Mouse (Mus musculus) kidney, embryonic 15.5 days (tissue): ENCODE results near the gene Prox2. TPM values are rescaled to one million over a fixed set of nuclear protein-coding genes. Genes with fewer than 3 reads are reported as not detected.

Experiments used
- ATAC-seq: fragments of 200-750 bp; cut with Nextera tagmentation; replicated peaks from 2 replicates; pipeline ENCODE4 v1.8.0; 2017; ENCODE audit warnings: moderate TSS enrichment; ENCODE audit not compliant: low FRiP score
- H3K27ac ChIP-seq: fragments of 300-500 bp; sonication (generic); 2 replicates; pipeline ENCODE4 v1.5.1; 2015; ENCODE audit warnings: mild to moderate bottlenecking, inconsistent platforms
- H3K27me3 ChIP-seq: fragments of 300-500 bp; sonication (generic); 2 replicates; pipeline ENCODE4 v1.6.1; 2015; ENCODE audit warnings: inconsistent platforms
- H3K36me3 ChIP-seq: fragments of 300-500 bp; sonication (generic); 2 replicates; pipeline ENCODE4 v1.6.1; 2015; ENCODE audit warnings: inconsistent platforms
- H3K4me1 ChIP-seq: fragments of 300-500 bp; sonication (generic); 2 replicates; pipeline ENCODE4 v1.6.1; 2015; ENCODE audit warnings: inconsistent platforms
- H3K4me2 ChIP-seq: fragments of 300-500 bp; sonication (generic); 2 replicates; pipeline ENCODE4 v1.6.1; 2015; ENCODE audit warnings: moderate library complexity, mild to moderate bottlenecking, inconsistent platforms
- H3K4me3 ChIP-seq: fragments of 300-500 bp; sonication (generic); replicated peaks from 2 replicates; pipeline ENCODE4 v1.5.1; 2015; ENCODE audit warnings: mild to moderate bottlenecking, inconsistent platforms
- H3K9ac ChIP-seq: fragments of 300-500 bp; sonication (generic); 2 replicates; pipeline ENCODE4 v1.6.1; 2015; ENCODE audit warnings: mild to moderate bottlenecking, inconsistent platforms
- H3K9me3 ChIP-seq: fragments of 300-500 bp; sonication (generic); replicated peaks from 2 replicates; pipeline ENCODE4 v1.6.1; 2016; ENCODE audit warnings: inconsistent platforms
- WGBS: fragments of 180-500 bp; shearing (Covaris S2); methylation state at CpG from one replicate; pipeline ENCODE4 v1.1.7; 2015; ENCODE audit warnings: mixed read lengths; 5-methylcytosine and 5-hydroxymethylcytosine counted together
- polyA plus RNA-seq: library from polyadenylated mRNA; unstranded; fragments of >200 nt; fragmentation: Nextera tagmentation; extraction: Ambion mirVana; gene quantifications from 2 replicates; pipeline ENCODE4 v1.2.1, GENCODE M21; 2015

Prox2 gene
- polyA plus RNA-seq, 1 experiment from 2014 or later, result 4.2 TPM

DNA sequence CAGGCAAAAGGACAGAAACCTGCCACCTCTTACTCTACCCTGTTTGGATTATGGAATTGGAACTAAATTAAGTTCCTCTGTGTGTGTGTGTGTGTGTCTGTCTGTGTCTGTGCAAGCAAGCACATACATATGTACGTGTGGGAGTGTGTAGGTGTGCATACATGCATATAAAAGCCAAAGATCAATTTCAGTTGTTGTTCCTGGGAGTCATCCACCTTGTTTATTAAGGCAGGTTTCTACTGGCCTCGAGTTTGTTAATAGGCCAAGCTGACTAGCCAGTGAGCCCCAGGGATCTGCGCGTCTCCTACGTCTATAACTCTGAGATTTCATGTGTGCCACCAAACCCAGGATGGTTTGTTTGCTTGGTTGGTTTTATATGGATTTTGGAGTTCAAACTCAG lies 14.2 kb upstream of the Prox2 start:
- no peak overlapping the region for H3K4me2 ChIP-seq
- no peak for ATAC-seq
- no peaks in the 10 kb centered on the region for H3K4me1 ChIP-seq
- H3K27me3 ChIP-seq, result no peaks in the 10 kb centered on the region
- H3K9ac ChIP-seq, result no peak overlapping the region
- H3K36me3 ChIP-seq, result peaks cover 97% of the 10 kb centered on the region
- no peak overlapping the region for H3K27ac ChIP-seq
- H3K9me3 ChIP-seq, result no peaks in the 10 kb centered on the region
- WGBS, result 93% methylated on average over 5 of the region's 5 CpGs
- no peak overlapping the region for H3K4me3 ChIP-seq

DNA sequence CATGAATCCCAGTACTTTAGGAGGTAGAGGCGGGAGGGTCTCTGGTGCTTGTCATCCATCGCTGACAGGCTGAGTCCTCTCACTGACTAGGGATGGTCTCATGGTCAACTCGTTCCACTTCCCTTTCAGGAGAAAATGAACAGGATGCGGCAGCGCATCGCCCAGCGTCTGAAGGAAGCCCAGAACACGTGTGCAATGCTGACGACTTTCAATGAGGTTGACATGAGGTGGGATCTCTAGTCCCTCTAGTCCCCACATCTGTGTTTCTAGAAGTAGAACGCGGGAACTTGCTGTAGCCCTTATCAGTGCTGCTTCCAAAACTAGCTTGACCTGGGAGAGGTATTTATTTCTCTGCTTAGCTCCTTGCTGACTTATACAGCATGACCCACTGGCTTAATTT lies 13.1 kb upstream of the Prox2 start:
- Histone ChIP-seq H3K9ac (no peak overlapping the region), H3K27ac (no peak overlapping the region), H3K36me3 (peaks cover 99% of the 10 kb centered on the region), H3K9me3 (no peaks in the 10 kb centered on the region), H3K4me1 (no peaks in the 10 kb centered on the region), H3K4me2 (no peak overlapping the region), H3K4me3 (no peak overlapping the region), H3K27me3 (no peaks in the 10 kb centered on the region)
- no peak for ATAC-seq
- WGBS, result 96% methylated on average over 11 of the region's 11 CpGs

GRCm38 (mm10) chr12:85123108-85123530 lies 12.6 kb upstream of the Prox2 start:
- Histone ChIP-seq H3K36me3 (peaks cover 99% of the 10 kb centered on the region), H3K27ac (no peak overlapping the region), H3K4me2 (no peak overlapping the region), H3K4me1 (no peaks in the 10 kb centered on the region), H3K9ac (no peak overlapping the region), H3K9me3 (no peaks in the 10 kb centered on the region), H3K27me3 (no peaks in the 10 kb centered on the region), H3K4me3 (no peak overlapping the region)
- ATAC-seq, result no peak
- 95% methylated on average over 9 of the region's 9 CpGs for WGBS

- Histone ChIP-seq H3K27me3 (no peaks in the 10 kb centered on the region), H3K9ac (no peak overlapping the region), H3K9me3 (no peaks in the 10 kb centered on the region), H3K4me1 (no peaks in the 10 kb centered on the region), H3K4me3 (no peak overlapping the region), H3K27ac (no peak overlapping the region), H3K36me3 (peaks cover 96% of the 10 kb centered on the region), H3K4me2 (no peak overlapping the region)
- 91% methylated on average over 9 of the region's 9 CpGs for WGBS
- no peak for ATAC-seq
Observed at GRCm38 (mm10) chr12:85121806-85122459, 11.4 kb upstream of the Prox2 start.

- H3K36me3 ChIP-seq, result peaks cover 58% of the 10 kb centered on the region
- 83% methylated on average over 7 of the region's 7 CpGs for WGBS
- H3K9me3 ChIP-seq, result no peaks in the 10 kb centered on the region
- no peak overlapping the region for H3K4me2 ChIP-seq
- H3K9ac ChIP-seq, result no peak overlapping the region
- ATAC-seq, result no peak
- H3K4me3 ChIP-seq, result no peak overlapping the region
- H3K4me1 ChIP-seq, result peaks cover 25% of the 10 kb centered on the region
- H3K27ac ChIP-seq, result no peak overlapping the region
- H3K27me3 ChIP-seq, result no peaks in the 10 kb centered on the region
Observed at GRCm38 (mm10) chr12:85115678-85116077, 5.1 kb upstream of the Prox2 start.

DNA sequence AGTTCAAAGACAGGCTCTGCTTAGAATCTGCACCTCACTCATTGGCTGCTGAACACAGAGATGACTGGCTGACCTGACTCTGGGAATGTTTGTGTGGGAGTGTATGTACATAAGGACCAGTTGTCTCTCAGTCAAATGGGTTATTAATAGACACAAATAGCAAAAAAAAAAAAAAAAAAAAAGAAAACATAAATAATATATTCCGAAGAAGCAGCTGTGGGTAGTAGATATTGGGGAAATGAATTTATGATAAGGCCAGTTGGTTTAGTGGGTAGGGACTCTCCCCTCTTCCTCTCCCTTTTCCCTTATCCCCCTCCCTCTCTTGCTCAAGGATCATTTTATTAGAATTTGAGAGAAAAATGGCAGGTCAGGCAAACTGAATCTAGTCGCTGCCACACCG lies 3.4 kb upstream of the Prox2 start:
- peaks cover 35% of the 10 kb centered on the region for H3K4me1 ChIP-seq
- WGBS, result 90% methylated on average over 3 of the region's 3 CpGs
- no peaks in the 10 kb centered on the region for H3K27me3 ChIP-seq
- H3K9me3 ChIP-seq, result no peaks in the 10 kb centered on the region
- no peak overlapping the region for H3K27ac ChIP-seq
- peaks cover 41% of the 10 kb centered on the region for H3K36me3 ChIP-seq
- H3K9ac ChIP-seq, result no peak overlapping the region
- ATAC-seq, result no peak
- H3K4me3 ChIP-seq, result no peak overlapping the region
- H3K4me2 ChIP-seq, result no peak overlapping the region

DNA sequence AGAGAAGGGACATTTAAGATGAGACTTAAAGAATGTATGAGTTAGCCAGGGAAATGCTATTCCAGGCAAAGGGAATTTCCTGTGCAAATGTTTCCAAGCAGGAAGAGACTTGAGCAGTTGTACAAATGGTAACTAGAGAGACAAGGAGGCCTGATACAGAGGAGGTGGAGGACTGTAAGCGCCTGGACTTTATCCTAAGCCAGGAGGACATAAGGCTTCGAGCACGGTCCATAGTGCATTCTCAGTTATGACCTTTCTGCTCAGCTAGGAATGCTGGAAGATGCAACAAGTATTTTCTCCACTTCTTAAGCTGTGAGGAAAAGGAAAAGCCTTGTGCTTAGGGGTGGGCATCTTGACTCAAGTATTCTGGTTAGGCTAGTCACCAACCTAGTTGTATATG lies 2.8 kb upstream of the Prox2 start:
- 86% methylated on average over 3 of the region's 3 CpGs for WGBS
- Histone ChIP-seq H3K4me3 (no peak overlapping the region), H3K9ac (no peak overlapping the region), H3K9me3 (no peaks in the 10 kb centered on the region), H3K4me2 (no peak overlapping the region), H3K36me3 (peaks cover 35% of the 10 kb centered on the region), H3K27me3 (no peaks in the 10 kb centered on the region), H3K27ac (peak overlapping the region; percentile 45; the same call in 1 of the 2 replicates), H3K4me1 (peaks cover 35% of the 10 kb centered on the region)
- ATAC-seq, result no peak

DNA sequence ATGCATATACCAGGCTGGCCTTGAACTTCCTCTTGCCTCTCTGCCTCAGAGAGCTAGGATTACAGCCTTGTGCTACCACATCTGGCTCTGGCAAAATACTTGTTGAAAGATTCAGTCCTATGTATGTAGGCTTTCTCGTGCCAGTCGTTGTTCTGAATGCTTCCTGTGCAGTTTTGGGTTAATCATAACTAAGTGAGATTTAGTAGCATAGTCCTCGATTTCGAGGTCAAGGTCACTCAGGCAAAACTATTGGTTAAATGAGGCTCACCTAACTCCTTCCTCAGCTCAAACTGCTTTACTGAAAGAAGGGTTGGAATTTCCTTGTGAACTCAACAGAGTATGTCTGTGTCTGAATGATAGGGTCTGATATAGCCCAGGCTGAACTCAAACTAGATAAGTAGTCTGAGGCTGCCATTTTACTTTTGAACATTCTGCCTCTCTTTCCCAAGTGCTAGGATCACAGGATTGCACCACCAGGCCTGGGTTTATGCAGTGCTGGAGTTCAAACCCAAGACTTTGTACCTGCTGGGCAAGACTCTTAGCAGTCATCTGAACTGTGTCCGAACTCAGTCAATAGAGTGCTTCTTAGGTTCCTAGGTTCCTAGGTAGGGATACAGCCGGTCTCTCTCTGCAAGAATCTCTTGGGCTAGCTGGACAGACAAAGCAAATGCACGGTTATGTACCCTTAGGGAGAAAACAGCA lies 2.1 kb upstream of the Prox2 start:
- 80% methylated on average over 7 of the region's 7 CpGs for WGBS
- peaks cover 29% of the 10 kb centered on the region for H3K36me3 ChIP-seq
- no peaks in the 10 kb centered on the region for H3K27me3 ChIP-seq
- H3K9ac ChIP-seq, result no peak overlapping the region
- H3K4me1 ChIP-seq, result peaks cover 35% of the 10 kb centered on the region
- ATAC-seq, result no peak
- no peaks in the 10 kb centered on the region for H3K9me3 ChIP-seq
- H3K4me3 ChIP-seq, result peak overlapping the region; percentile 93
- peak overlapping the region; percentile 82 for H3K4me2 ChIP-seq
- peak overlapping the region; percentile 45 for H3K27ac ChIP-seq

GRCm38 (mm10) chr12:85110011-85110697 lies 405 bp downstream of the Prox2 start:
- peaks cover 42% of the 10 kb centered on the region for H3K4me1 ChIP-seq
- peak; percentile 20; the same call in 1 of the 2 replicates for ATAC-seq
- H3K9me3 ChIP-seq, result no peaks in the 10 kb centered on the region
- H3K27ac ChIP-seq, result peak overlapping the region; percentile 85
- peak overlapping the region; percentile 93 for H3K4me3 ChIP-seq
- H3K9ac ChIP-seq, result peak overlapping the region; percentile 99
- H3K27me3 ChIP-seq, result no peaks in the 10 kb centered on the region
- H3K36me3 ChIP-seq, result peaks cover 12% of the 10 kb centered on the region
- peak overlapping the region; percentile 82 for H3K4me2 ChIP-seq
- 13% methylated on average over 18 of the region's 18 CpGs for WGBS

GRCm38 (mm10) chr12:85109426-85109825 lies 1.1 kb downstream of the Prox2 start:
- Histone ChIP-seq H3K4me3 (no peak overlapping the region), H3K36me3 (peaks cover 5% of the 10 kb centered on the region; the same call in 1 of the 2 replicates), H3K4me1 (peaks cover 42% of the 10 kb centered on the region), H3K4me2 (peak overlapping the region; percentile 82; the same call in 1 of the 2 replicates), H3K9me3 (no peaks in the 10 kb centered on the region), H3K27ac (no peak overlapping the region), H3K27me3 (no peaks in the 10 kb centered on the region), H3K9ac (no peak overlapping the region)
- 48% methylated on average over 4 of the region's 4 CpGs for WGBS
- ATAC-seq, result no peak

DNA sequence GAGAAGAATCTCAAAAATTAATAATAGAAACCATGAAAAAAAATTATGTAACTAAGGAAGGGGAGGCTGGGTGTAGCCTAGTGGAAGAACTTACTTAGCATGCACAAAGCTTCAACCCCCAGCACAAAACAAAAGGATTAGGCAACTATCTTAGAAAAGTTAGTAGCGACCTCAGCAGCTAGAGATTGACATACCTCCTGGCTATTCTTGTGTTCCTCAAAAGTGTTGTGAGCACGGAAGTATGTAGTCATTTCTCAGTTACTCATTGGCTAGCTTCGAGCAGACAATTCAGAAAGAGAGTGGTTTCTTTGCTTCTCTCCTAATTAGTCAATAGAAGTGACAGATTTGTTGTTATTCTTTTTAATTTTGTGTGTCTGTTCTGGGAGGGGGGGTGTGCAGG lies 1.9 kb downstream of the Prox2 start:
- WGBS, result 71% methylated on average over 3 of the region's 3 CpGs
- Histone ChIP-seq H3K4me1 (peaks cover 45% of the 10 kb centered on the region), H3K4me3 (no peak overlapping the region), H3K36me3 (peaks cover 5% of the 10 kb centered on the region; the same call in 1 of the 2 replicates), H3K9ac (no peak overlapping the region), H3K27ac (no peak overlapping the region), H3K9me3 (no peaks in the 10 kb centered on the region), H3K27me3 (no peaks in the 10 kb centered on the region), H3K4me2 (no peak overlapping the region)
- ATAC-seq, result no peak

DNA sequence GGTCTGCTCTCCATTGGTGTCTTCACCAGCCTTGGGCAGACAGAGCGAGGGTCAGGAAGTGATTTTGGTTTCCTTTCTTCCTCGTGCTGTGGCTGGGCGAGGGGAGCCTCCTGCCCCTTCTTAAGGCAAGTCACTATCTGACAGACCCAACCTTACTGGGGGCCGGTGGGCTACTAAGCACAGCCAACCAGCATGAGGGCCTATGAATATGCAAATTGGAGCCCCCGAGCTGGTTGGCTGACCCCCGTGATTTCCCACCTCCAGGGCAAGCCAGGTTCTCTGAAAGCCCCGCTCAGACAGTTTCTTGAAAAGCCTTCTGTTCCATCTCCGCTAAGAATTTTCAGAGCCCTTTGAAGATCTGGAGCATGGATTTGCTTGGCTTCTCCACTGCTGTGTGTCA lies 4.3 kb downstream of the Prox2 start:
- Histone ChIP-seq H3K4me1 (peaks cover 24% of the 10 kb centered on the region), H3K27me3 (no peaks in the 10 kb centered on the region), H3K27ac (no peak overlapping the region), H3K4me2 (peak overlapping the region; percentile 45), H3K9ac (no peak overlapping the region), H3K36me3 (no peaks in the 10 kb centered on the region), H3K4me3 (peak overlapping the region; percentile 10; the same call in 1 of the 2 replicates), H3K9me3 (no peaks in the 10 kb centered on the region)
- WGBS, result 6% methylated on average over 8 of the region's 8 CpGs
- ATAC-seq, result no peak
